Mouse (Mus musculus) spleen, adult 2 months (tissue): ENCODE results near the gene Abcc8.

ENCODE experiments used
- CTCF ChIP-seq: fragments of 200-500 bp; IDR thresholded peaks from 2 replicates; pipeline ENCODE4 v1.5.1; 2011; ENCODE audit warnings: mild to moderate bottlenecking, inconsistent platforms; ENCODE audit not compliant: insufficient read depth, insufficient read length, insufficient replicate concordance; ENCODE audit errors: extremely low read depth
- POLR2A ChIP-seq: fragments of 200-500 bp; IDR thresholded peaks from 2 replicates; pipeline ENCODE4 v1.6.1; 2011; ENCODE audit warnings: low read depth, low read length, inconsistent platforms

DNA sequence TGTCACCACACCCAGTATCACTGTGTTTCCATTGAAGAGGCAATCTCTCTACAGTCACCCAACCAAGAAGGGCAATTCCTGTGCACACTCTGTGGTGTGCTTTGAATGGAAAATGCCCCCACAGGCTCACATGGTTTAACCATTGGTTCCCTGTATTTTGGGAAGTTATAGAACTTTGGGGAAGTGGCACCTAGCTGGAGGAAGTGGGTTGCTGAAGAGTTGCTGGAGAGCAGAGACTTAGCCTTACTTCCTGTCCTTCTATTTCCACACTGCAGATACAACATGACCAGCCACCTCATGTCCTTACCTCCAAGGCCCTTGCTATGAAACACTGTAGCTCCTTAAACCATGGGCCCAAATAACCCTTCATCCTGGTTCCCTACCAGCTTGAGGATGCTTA is 4.4 kb upstream of the Abcc8 start:
- TF ChIP-seq CTCF: no peak
- no peak for TF ChIP-seq POLR2A
